Mouse (Mus musculus) monocyte, adult 2 months (primary cell): ENCODE measurements around the gene Gm11027.
A peak's percentile ranks its signal among the peaks of the same experiment; 100 is the strongest.

Experiments
- DNase-seq, 2 experiments: peaks; one replicate each; pipeline ENCODE4 v3.0.0; 2022; ENCODE audit warnings: low spot score in 2 of 2, low read depth in 1 of 2

Gene Gm11027

GRCm38 (mm10) chr12:116278541-116278940, 3.4 kb downstream of the Gm11027 start:
- DNase-seq, result no peak

GRCm38 (mm10) chr12:116279181-116279580, 4.0 kb downstream of the Gm11027 start:
- no peak for DNase-seq

- no peak for DNase-seq
These were observed 5.0 kb downstream of the Gm11027 start for GRCm38 (mm10) chr12:116280149-116280652.

- DNase-seq, result peak; percentile 97 to 98
These were observed 5.6 kb downstream of the Gm11027 start, which contains the start of gene Esyt2 for GRCm38 (mm10) chr12:116280653-116281364. Gene Esyt2 (plus strand): TSS chr12:116281196.

- DNase-seq, result no peak
These were observed 6.5 kb downstream of the Gm11027 start for GRCm38 (mm10) chr12:116281427-116282281.

- DNase-seq, result no peak
These were observed 7.7 kb downstream of the Gm11027 start for GRCm38 (mm10) chr12:116282856-116283255.

GRCm38 (mm10) chr12:116283511-116283910, 8.3 kb downstream of the Gm11027 start:
- DNase-seq, result no peak

- DNase-seq, result no peak
These were observed 18.0 kb downstream of the Gm11027 start for GRCm38 (mm10) chr12:116293185-116293584.

- DNase-seq, result no peak
These were observed 18.6 kb downstream of the Gm11027 start for GRCm38 (mm10) chr12:116293599-116294292.

- no peak for DNase-seq
These were observed 24.7 kb downstream of the Gm11027 start for GRCm38 (mm10) chr12:116299906-116300305.

GRCm38 (mm10) chr12:116302181-116302580, 27.0 kb downstream of the Gm11027 start:
- no peak for DNase-seq

- DNase-seq, result no peak
These were observed 30.9 kb downstream of the Gm11027 start for GRCm38 (mm10) chr12:116306042-116306441.

- no peak for DNase-seq
These were observed 32.7 kb downstream of the Gm11027 start for GRCm38 (mm10) chr12:116307870-116308269.

- DNase-seq, result no peak
These were observed 33.4 kb downstream of the Gm11027 start for GRCm38 (mm10) chr12:116308612-116309011.

- DNase-seq, result no peak
These were observed 38.6 kb downstream of the Gm11027 start for GRCm38 (mm10) chr12:116313816-116314215.

- no peak for DNase-seq
These were observed 40.3 kb downstream of the Gm11027 start for GRCm38 (mm10) chr12:116315498-116315897.

- no peak for DNase-seq
These were observed 42.6 kb downstream of the Gm11027 start for GRCm38 (mm10) chr12:116317818-116318217.
